Mouse (Mus musculus): ENCODE results near the gene Dnaic2. TPM values are rescaled to one million over a fixed set of nuclear protein-coding genes. Genes with fewer than 3 reads are reported as not detected.

Gene Dnaic2
- 0.12 TPM in 1 of 2 replicates, not detected in the other for polyA plus RNA-seq (2012; ENCODE audit: low replicate concordance)

DNA sequence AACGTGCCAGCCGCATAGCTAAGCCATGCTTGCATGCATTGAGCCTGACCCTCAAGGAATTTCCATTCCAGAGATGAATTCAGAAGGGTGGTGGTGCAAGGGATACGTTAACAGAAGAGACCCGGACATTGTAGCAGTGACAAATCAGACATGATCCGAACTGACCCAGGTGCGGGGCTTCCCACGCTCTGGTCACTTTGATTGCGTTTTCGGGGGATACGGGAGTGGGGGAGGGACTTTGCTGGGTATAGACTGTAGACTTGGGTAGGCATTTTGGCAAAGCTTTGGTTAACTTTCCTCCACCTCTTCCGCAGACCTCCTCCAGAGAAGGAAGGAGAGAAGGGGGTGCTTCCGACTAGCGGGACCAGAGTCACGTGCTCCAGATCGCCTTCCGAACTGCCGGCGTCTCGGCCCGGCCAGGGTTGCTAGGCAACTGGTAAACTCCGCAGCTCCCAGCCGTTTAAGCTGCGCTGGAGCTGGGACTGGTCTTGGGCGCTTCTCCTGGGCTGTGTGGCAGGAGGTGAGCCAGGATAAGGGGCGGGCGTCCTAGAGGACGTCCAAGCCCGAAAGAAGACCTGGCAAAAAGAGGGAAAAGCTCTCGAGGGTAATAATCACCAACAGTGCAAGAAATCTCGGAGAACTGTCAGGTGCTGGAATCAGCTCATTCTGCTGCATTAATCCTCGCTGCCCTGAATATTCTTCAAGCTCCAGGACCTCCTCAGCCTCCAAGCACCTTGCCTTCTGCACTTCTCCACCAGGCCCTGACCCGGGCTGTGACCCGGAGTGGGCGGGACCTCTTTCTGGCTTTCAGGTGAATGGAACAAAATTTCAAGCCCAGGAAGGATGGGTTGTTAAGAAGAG is at the start of gene Dnaic2:
Dnaic2 (plus strand) TSS at position 444 of the 861 bp plus-strand sequence.

DNA sequence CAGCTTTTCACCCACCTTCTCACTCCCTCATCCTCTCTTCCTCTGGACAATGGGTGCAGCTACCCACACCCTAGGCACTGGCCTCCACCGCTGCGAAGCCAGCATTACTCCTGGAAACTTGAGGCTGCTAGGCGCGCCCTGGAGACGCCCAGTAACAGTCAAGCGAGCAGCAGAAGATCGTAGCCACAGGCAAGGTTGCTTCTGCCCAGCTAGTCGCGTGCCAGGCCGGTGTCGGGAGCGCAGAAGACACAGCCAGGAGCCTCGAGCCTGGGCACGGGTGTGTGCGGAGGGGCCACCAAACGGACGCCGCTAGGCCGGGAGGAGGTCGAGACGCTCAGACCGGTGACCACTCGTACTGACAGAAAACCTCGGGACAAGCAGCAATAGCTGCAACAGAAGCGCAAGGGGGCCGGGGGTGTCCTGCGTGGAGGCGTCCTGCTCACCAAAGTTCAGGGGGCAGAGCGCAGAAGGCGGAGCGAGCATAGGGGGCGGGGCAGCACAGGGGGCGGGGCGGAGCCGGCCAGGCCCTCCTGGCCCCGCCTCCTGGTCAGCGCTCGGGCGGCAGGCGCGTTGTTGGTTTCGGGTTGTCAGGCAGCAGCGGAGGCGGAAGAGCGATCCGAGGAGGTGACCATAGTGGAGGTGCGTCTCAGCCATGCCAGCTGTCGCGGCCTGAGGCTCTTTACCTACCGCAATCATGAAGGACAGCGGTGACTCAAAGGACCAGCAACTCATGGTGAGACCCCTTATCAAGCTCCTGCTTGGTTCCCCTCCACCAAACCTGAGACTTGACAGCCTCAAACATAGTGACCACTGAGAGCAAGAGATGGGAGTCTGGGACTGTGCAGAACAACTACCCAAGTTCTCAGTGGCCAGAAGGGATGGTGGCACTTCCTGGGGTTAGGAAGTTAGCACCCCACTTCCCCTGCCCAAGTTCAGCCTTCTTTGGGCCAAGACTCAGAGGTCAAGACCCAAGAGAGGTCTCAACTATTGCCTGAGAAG is 37.9 kb downstream of the Dnaic2 start, which contains the start of gene Kif19a:
Kif19a (plus strand) TSS at position 569 of the 999 bp plus-strand sequence.

DNA sequence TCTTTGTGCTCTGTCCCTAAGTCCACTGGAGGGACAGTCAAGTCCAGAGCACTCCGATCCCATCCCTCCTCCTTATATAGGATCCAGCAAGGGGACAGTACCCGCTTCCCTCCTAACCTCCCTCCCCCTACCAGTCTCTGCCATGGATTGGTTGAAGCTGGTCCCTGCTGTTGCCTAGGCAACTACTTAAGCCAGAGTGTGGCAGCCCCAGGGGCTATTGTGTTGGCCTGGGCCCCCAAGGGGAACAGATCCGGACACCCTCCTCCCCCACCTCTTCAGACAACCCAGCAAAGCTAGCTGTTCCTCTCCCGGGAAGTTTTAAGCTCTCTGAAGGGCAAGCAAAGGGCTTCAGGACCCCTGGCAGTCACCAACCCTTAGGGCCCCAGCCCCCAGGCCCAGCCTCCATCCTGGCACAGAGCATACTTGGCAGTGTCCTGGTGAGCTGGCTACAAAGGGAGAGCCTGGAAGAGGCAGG is 68.7 kb downstream of the Dnaic2 start, which contains the start of gene Btbd17:
Btbd17 (minus strand) TSS at position 98 of the 475 bp plus-strand sequence.

DNA sequence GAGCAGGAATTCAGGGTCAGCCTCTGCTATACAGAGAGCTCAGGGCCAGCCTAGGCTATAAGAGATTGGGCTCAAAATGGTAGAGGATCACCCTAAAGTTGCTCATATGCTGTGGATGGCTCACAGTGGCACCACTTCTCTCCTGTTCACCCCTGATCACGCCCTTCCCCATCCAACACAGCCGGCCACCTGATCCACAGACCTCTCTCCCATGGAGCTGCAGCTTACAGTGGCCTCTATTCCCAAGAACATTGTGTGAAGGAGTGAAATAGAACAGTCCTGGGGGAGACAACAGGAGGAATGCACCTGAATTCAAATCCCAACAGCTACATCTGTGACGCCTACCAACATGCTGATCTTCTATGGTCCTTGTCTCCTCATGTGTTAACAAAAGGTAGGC is 71.4 kb downstream of the Dnaic2 start, which contains the start of gene Gpr142:
Gpr142 (plus strand) TSS at position 301 of the 400 bp plus-strand sequence.

Other genes starting within 250 kb of the Dnaic2 start
- gene Rpl38, start 58.9 kb upstream of the Dnaic2 start, polyA plus RNA-seq (2012; ENCODE audit: low replicate concordance): 101 and 376 TPM in 2 replicates
- 7.9 and 9.2 TPM in 2 replicates for gene Ttyh2, start 52.0 kb upstream of the Dnaic2 start, polyA plus RNA-seq (2012; ENCODE audit: low replicate concordance)
- 10.1 and 14.4 TPM in 2 replicates for gene Kif19a, start 38.0 kb downstream of the Dnaic2 start, polyA plus RNA-seq (2012; ENCODE audit: low replicate concordance)
- gene Btbd17, start 68.5 kb downstream of the Dnaic2 start, polyA plus RNA-seq (2012; ENCODE audit: low replicate concordance): 0.54 TPM in 1 of 2 replicates, not detected in the other
- not detected in 2 replicates for gene Gpr142, start 71.5 kb downstream of the Dnaic2 start, polyA plus RNA-seq (2012; ENCODE audit: low replicate concordance)
- 2.2 and 2.4 TPM in 2 replicates for gene Gprc5c, start 123.7 kb downstream of the Dnaic2 start, polyA plus RNA-seq (2012; ENCODE audit: low replicate concordance)
- gene Cd300a, start 162.6 kb downstream of the Dnaic2 start, polyA plus RNA-seq (2012; ENCODE audit: low replicate concordance): 5.7 and 7.1 TPM in 2 replicates
- gene Cd300lb, start 207.0 kb downstream of the Dnaic2 start, polyA plus RNA-seq (2012; ENCODE audit: low replicate concordance): 4.0 and 11.4 TPM in 2 replicates
- gene Cd300c, start 241.7 kb downstream of the Dnaic2 start, polyA plus RNA-seq (2012; ENCODE audit: low replicate concordance): 0.28 and 0.65 TPM in 2 replicates

All from hematopoietic multipotent progenitor cell, adult 10-12 weeks (in vitro differentiated cells).